Mouse (Mus musculus) MEL (cell line): Measurements from ENCODE around the gene Tst. TPM values are rescaled to one million over a fixed set of nuclear protein-coding genes. Genes with fewer than 3 reads are reported as not detected.

Experiments used
- DNase-seq: peaks from one replicate; pipeline ENCODE4 v3.0.0; 2011; ENCODE audit warnings: low read depth, low spot score
- H3K27ac ChIP-seq: 2 replicates; pipeline ENCODE4 v1.5.1; 2012; ENCODE audit warnings: low read depth, mild to moderate bottlenecking, control low read depth, low read length, moderate library complexity; ENCODE audit not compliant: control insufficient read depth
- H3K27me3 ChIP-seq, 2 experiments: fragments of 150-350 bp in 1 of 2; sonication (generic) in 1 of 2; 2 replicates each; pipeline ENCODE4 v1.6.1; 2012; ENCODE audit warnings: low read length in 2 of 2, mild to moderate bottlenecking in 2 of 2, improper control_type of control experiment in 1 of 2, moderate library complexity in 1 of 2; ENCODE audit not compliant: insufficient read depth in 2 of 2, control insufficient read depth in 1 of 2
- H3K36me3 ChIP-seq, 2 experiments: 2 replicates each; pipeline ENCODE4 v1.6.1; 2012 to 2014; ENCODE audit warnings: low read length in 2 of 2, improper control_type of control experiment in 1 of 2, inconsistent platforms in 1 of 2, mild to moderate bottlenecking in 1 of 2; ENCODE audit not compliant: insufficient read depth in 2 of 2, control insufficient read depth in 1 of 2
- H3K4me1 ChIP-seq, 2 experiments: fragments of 150-350 bp in 1 of 2; sonication (generic) in 1 of 2; 2 replicates each; pipeline ENCODE4 v1.6.1; 2012; ENCODE audit warnings: low read length in 2 of 2, improper control_type of control experiment in 1 of 2, mild to moderate bottlenecking in 1 of 2; ENCODE audit not compliant: insufficient read depth in 2 of 2, control insufficient read depth in 1 of 2
- H3K4me3 ChIP-seq, 2 experiments: fragments of 150-350 bp in 1 of 2; sonication (generic) in 1 of 2; 2 replicates each; pipeline ENCODE4 v1.5.1; 2012; ENCODE audit warnings: low read depth in 2 of 2, low read length in 2 of 2, mild to moderate bottlenecking in 2 of 2, moderate library complexity in 2 of 2, control low read depth in 1 of 2, improper control_type of control experiment in 1 of 2; ENCODE audit not compliant: control insufficient read depth in 1 of 2, insufficient read depth in 1 of 2
- H3K79me2 ChIP-seq: 2 replicates; pipeline ENCODE4 v1.6.1; 2012; ENCODE audit warnings: mild to moderate bottlenecking, low read length, moderate library complexity; ENCODE audit not compliant: control insufficient read depth, poor library complexity, insufficient read depth
- H3K9ac ChIP-seq: 2 replicates; pipeline ENCODE4 v1.6.1; 2012; ENCODE audit warnings: low read depth, mild to moderate bottlenecking, control low read depth, low read length, moderate library complexity; ENCODE audit not compliant: control insufficient read depth, poor library complexity, severe bottlenecking
- H3K9me3 ChIP-seq: fragments of 150-350 bp; sonication (generic); replicated peaks from 2 replicates; pipeline ENCODE4 v1.6.1; 2012; ENCODE audit warnings: mild to moderate bottlenecking, low read length, improper control_type of control experiment, moderate library complexity; ENCODE audit not compliant: insufficient read depth
- BHLHE40 ChIP-seq: IDR thresholded peaks from 2 replicates; pipeline ENCODE4 v1.6.1; 2012; ENCODE audit warnings: low read depth, mild to moderate bottlenecking, inconsistent platforms, low read length, improper control_type of control experiment, borderline replicate concordance
- CHD1 ChIP-seq: IDR thresholded peaks from 2 replicates; pipeline ENCODE4 v1.6.1; 2012; ENCODE audit warnings: low read depth, mild to moderate bottlenecking, inconsistent platforms, low read length, improper control_type of control experiment
- GATA1 ChIP-seq: IDR thresholded peaks from 2 replicates; pipeline ENCODE4 v1.6.1; 2011; ENCODE audit warnings: low read depth, low read length, improper control_type of control experiment
- JUND ChIP-seq: IDR thresholded peaks from 2 replicates; pipeline ENCODE4 v1.6.1; 2011; ENCODE audit warnings: low read depth, mild to moderate bottlenecking, improper control_type of control experiment, low read length
- KAT2A ChIP-seq: conservative IDR thresholded peaks from 2 replicates; pipeline ENCODE4 v1.6.1; 2012; ENCODE audit warnings: low read depth, low read length, improper control_type of control experiment, inconsistent platforms
- MEF2A ChIP-seq: IDR thresholded peaks from 2 replicates; pipeline ENCODE4 v1.6.1; 2014; ENCODE audit warnings: low read depth, mild to moderate bottlenecking, inconsistent platforms, low read length, improper control_type of control experiment; ENCODE audit not compliant: poor library complexity, insufficient replicate concordance, severe bottlenecking; ENCODE audit errors: extremely low read depth
- MYB ChIP-seq: IDR thresholded peaks from 2 replicates; pipeline ENCODE4 v1.6.1; 2011; ENCODE audit warnings: mild to moderate bottlenecking, low read depth, low read length, improper control_type of control experiment
- TAL1 ChIP-seq: IDR thresholded peaks from 2 replicates; pipeline ENCODE4 v1.6.1; 2012; ENCODE audit warnings: mild to moderate bottlenecking, inconsistent platforms, low read length, moderate library complexity, mixed read lengths
- TBP ChIP-seq: IDR thresholded peaks from 2 replicates; pipeline ENCODE4 v1.8.0; 2011; ENCODE audit warnings: low read depth, low read length, improper control_type of control experiment
- USF1 ChIP-seq: IDR thresholded peaks from 2 replicates; pipeline ENCODE4 v1.6.1; 2014; ENCODE audit warnings: low read depth, mild to moderate bottlenecking, inconsistent platforms, low read length, improper control_type of control experiment, moderate library complexity
- ZC3H11A ChIP-seq: IDR thresholded peaks from 2 replicates; pipeline ENCODE4 v1.6.1; 2012; ENCODE audit warnings: low read depth, mild to moderate bottlenecking, inconsistent platforms, low read length, improper control_type of control experiment
- ZKSCAN1 ChIP-seq: IDR thresholded peaks from 2 replicates; pipeline ENCODE4 v1.6.1; 2012; ENCODE audit warnings: low read depth, mild to moderate bottlenecking, inconsistent platforms, low read length, improper control_type of control experiment, moderate library complexity
- ZNF384 ChIP-seq: IDR thresholded peaks from 2 replicates; pipeline ENCODE4 v1.6.1; 2012; ENCODE audit warnings: low read depth, mild to moderate bottlenecking, inconsistent platforms, low read length, improper control_type of control experiment
- polyA plus RNA-seq, 2 experiments: library from polyadenylated mRNA; stranded (reverse) in 1 of 2; unstranded in 1 of 2; fragments of >175 nt in 1 of 2; fragments of >200 nt in 1 of 2; gene quantifications; 2 replicates each; pipeline versions ENCODE4 v1.2.1 to v1.2.4; 2012; ENCODE audit warnings: low replicate concordance in 2 of 2, low read depth in 1 of 2; ENCODE audit not compliant: insufficient read length in 2 of 2, insufficient read depth in 1 of 2, missing spikeins in 1 of 2
- total RNA-seq: library from RNA; depleted of rRNA; stranded (reverse); fragments of 300-350 nt; gene quantifications from 2 replicates; pipeline ENCODE4 v1.2.3, GENCODE M21; 2012

The Tst gene
- total and polyA plus RNA-seq, 3 experiments, result 29.5 to 34.8 TPM; not detected in 1

DNA sequence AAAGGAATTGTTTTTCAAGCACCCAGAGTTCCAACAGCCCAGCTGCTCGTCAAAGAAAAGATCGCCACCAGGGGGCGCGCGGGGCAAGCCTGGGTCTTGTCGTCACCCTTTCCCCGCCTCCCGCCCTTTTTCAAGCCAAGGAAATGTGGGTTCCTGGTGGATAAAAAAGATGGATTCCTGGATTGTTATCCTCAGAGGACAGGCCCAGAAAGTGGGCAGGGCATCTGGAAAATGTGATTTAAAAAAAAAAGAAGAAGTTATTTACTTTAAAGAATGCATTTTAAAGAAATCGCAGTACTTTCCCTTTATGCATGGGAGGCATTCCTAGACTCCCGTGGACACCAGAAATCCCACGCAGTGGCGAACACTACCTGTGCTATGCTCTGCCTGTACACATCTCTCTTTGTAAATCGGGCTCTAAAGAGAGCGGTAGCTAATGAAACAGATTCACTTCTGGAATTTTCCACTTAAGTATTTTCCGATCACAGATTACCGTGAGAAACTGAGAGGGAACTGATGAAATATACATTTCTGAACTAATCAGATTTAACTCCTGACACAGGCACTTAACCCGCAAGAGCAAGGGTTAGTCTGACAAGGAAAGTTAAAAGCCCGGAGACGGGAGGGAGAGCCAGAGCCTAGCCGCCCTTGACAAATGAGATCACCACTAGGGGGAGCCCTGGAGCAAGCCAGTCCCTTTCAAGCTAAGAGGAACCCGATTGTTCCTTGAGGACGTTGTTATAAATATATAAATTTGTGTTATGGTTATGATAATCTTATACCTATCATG is 42.2 kb upstream of the Tst start (continued):
- TF ChIP-seq ZC3H11A, result peak; percentile 50
- TF ChIP-seq TBP, result peak; percentile 42; the same call in 1 of the 2 replicates
- no peak for TF ChIP-seq CHD1
- no peak for TF ChIP-seq ZNF384

DNA sequence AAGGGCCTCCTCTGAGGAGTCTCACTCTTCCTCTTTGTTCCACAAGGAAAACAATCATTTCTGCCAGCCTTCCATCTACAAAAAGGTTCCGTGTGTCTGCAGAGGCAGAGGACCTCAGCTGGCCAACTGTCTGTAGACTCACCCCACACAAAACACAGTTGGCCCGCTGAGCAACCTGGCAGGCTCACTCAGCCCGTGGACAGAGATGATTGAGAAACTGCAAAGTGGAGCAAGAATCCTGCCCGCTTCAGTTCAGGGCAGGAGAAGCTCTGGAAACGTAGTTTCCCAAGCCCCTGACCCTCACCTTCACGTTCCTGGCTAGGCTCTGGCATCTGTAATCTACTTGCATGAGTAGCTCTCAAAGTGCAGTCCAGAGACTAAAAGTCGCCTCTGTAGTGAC is 41.4 kb upstream of the Tst start:
- peaks cover 0 to 6% of the 10 kb centered on the region in 2 experiments; a peak in 2 of 4 replicates for H3K36me3 ChIP-seq
- no peaks in the 10 kb centered on the region for H3K9me3 ChIP-seq
- H3K27me3 ChIP-seq, result no peaks in the 10 kb centered on the region
- H3K27ac ChIP-seq, result no peak overlapping the region
- no peak overlapping the region for H3K9ac ChIP-seq
- H3K79me2 ChIP-seq, result no peaks in the 10 kb centered on the region; the same call in 1 of the 2 replicates
- H3K4me3 ChIP-seq, result no peak overlapping the region
- H3K4me1 ChIP-seq, result peaks cover 3 to 17% of the 10 kb centered on the region in 2 experiments; a peak in 2 of 4 replicates
- no peak for DNase-seq
- TF ChIP-seq TAL1 (no peak), KAT2A (no peak)

DNA sequence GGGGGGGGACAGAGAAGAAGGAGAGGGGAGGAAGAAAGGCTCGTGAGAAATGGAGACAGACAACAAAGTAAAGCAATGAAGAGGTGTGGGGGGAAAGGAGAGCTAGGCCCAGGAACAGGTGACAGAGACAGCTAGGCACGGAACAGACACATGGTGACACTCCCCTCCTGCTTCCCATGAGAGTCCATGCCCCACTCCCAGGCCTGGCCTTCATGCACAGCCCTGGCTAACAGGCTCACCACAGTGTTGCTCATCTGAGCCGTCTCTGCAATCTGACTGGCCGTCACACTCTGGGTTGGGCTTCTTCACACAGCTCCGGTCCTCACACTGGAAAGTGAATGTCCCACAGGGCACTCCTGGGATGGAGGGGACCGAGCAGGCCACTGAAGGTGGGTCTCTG is 38.1 kb upstream of the Tst start:
- Histone ChIP-seq H3K79me2 (no peaks in the 10 kb centered on the region; the same call in 1 of the 2 replicates), H3K27ac (no peak overlapping the region), H3K4me1 (peaks cover 7 to 12% of the 10 kb centered on the region in 2 experiments), H3K4me3 (no peak overlapping the region), H3K9ac (no peak overlapping the region), H3K36me3 (peaks cover 0 to under 1% of the 10 kb centered on the region in 2 experiments; a peak in 2 of 4 replicates), H3K9me3 (no peaks in the 10 kb centered on the region), H3K27me3 (no peaks in the 10 kb centered on the region)
- TF ChIP-seq ZC3H11A, result no peak
- no peak for TF ChIP-seq MEF2A
- no peak for TF ChIP-seq BHLHE40
- TF ChIP-seq ZKSCAN1, result no peak
- TF ChIP-seq MYB, result no peak
- no peak for TF ChIP-seq TAL1
- TF ChIP-seq GATA1, result no peak
- no peak for TF ChIP-seq JUND
- TF ChIP-seq USF1, result no peak
- no peak for DNase-seq
